Mouse (Mus musculus) right cerebral cortex, adult 18-20 months (tissue): Measurements from ENCODE around the gene Crot.
"Not testable (repeated sequence)": the region's sequence is repeated elsewhere in the genome, so short reads cannot be mapped to it uniquely, and the experiment has no call there.

Experiments used
- DNase-seq: peaks from one replicate; pipeline ENCODE4 v3.0.0; 2022; ENCODE audit warnings: mixed read lengths

Crot gene

GRCm38 (mm10) chr5:8995966-8996685 is 998 bp downstream of the Crot start:
- no peak for DNase-seq

GRCm38 (mm10) chr5:8991626-8992025 is 5.5 kb downstream of the Crot start:
- no peak for DNase-seq

DNA sequence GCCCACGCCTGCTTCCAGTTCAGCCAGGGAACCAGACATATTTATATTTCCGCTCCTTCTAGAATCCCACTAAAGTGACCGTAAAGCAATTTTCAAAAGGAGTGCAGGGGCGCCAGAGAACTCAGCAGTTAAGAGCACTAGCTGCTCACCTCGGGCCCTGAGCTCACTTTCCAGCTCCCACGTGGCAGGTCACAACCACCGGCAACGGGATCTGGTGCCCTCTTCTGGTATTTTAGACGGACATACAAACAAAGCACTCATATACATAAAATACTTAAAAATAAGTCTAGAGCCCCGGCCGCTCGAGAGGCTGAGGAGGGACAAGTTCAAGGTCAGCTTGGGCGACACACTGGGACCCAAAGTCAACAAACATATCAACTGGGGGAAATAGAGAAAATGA is 6.6 kb downstream of the Crot start:
- no peak for DNase-seq

DNA sequence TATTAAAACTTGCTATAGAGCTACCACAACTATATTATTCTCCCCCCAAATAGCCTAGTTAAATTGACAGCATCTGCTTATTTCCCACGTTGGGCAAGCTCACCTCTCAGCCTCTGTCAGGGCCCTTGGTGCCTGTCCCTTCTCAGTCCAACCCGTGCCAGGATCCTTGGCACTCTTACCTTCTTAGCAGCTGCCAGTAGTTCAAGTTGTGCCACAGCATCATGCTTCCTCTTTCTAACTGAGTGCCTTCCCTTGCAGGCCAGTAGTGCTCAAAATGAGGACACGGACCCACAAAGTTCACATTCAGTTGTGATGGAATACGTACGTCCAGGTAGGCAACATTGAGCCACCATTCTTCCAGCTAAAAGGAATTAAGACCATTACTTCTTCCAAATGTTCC is 9.2 kb downstream of the Crot start:
- no peak for DNase-seq

DNA sequence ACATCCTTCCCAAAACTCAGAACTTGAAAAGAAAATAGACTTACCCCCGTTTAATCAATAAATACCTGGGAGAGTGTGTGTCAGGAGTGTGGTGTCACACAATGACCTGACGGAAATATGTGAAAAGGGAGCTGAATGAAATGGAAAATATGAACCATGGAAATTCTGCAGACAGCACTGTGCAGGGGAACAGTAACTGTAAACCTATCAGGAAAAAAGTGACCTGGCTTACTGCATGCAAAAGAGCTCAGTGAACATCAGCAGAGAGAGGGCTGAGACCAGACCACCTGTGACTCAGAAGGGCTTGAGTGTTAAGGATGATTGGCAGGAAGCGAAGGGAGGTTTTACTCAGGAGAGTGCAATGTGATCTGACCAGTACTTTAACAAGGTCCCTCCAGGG is 11.7 kb downstream of the Crot start:
- no peak for DNase-seq

DNA sequence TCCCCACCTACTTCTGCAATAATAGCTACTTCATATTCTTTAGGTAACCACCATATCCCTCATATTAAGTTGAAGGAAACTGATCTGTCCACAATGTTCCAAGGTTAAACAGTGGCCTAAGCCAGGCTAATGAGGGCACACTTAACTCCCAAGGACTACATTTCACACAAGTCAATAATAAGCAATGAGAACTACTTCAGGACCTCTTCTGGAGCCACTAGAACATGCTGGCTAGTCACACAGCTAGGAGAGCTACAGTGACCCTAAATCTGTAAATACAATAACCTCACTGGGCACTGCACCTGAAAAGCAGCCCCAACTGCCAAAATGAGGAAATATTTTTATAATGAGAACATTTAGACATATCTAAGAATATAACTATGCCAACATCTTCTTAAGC is 22.4 kb downstream of the Crot start:
- DNase-seq, result no peak

DNA sequence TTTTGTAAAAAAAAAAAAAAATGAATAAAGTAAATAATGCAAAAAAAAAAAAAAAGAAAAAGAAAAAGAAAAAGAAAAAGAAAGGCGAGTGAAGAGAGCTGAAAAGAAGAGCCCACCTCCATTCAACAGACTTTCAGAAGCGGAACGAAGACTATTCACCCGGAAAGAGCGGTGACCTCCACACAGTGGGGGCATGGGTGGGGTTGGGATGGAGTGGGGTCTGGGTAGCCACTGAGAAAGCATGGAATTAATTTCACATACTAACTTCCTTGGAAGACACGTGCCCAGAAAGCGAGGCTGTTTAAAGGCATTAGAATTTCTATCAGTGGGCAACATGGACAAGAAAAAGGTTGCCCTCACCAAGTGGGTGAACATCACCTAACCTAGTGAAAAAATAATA is 24.8 kb downstream of the Crot start:
- DNase-seq, result no peak

DNA sequence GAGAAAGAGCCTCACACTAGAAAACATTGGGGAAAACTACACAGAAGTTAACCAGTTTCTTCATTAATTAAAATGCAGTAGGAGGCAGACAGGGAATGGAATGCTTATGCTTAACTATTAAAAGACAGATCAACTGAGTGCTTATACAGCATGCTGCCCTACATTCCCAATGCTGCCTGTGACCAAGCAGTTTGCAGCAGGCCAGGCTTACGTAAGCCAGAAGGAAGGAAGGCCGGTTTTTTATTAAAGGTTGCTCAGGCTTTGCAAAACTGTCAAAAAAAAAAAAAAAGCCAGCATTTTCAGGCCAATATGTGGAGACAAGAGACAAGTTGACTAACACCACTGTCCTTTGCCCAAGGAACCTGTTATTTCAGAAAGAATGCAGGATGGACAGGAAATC is 26.4 kb downstream of the Crot start:
- no peak for DNase-seq

GRCm38 (mm10) chr5:8964487-8964886 is 32.6 kb downstream of the Crot start:
- no peak for DNase-seq

DNA sequence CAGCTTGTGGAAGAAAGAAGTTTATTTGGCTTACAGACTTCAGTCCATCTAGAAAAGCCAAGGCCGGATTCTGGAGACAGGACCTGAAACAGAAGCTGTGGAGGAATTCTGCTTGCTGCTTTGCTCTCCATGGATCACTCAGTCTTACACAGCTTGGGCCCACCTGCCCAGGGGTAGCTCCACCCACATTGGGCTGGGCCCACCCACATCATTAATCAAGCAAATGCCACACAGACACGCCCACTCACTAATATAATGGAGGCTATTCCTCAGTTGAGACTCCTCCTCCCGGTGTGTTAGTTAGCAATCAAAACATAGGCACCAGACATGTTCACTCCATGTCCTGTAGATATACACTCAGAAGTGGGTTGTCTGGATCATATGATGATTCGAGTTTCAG is 36.6 kb downstream of the Crot start:
- no peak for DNase-seq

DNA sequence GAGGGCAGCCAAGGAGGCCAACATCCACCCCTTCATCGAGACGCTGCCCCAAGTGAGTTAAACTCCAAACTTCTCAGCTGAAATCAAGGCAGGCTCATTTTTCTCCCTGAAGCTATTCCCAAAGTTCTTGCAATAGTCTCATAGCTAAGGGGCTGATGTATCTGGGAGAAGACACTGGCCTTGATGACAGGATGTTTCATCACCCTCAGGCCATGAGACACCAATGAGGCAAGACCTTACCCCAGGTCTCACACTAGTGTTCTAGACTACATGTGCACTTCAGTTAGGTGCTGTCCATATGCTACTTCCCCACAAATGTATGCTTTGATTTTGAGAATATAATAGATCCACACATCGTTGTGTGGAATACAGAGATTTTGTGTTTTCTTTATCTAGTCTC is 41.6 kb downstream of the Crot start:
- no peak for DNase-seq

- DNase-seq, result no peak
These were observed 43.5 kb downstream of the Crot start for GRCm38 (mm10) chr5:8953660-8954059.

DNA sequence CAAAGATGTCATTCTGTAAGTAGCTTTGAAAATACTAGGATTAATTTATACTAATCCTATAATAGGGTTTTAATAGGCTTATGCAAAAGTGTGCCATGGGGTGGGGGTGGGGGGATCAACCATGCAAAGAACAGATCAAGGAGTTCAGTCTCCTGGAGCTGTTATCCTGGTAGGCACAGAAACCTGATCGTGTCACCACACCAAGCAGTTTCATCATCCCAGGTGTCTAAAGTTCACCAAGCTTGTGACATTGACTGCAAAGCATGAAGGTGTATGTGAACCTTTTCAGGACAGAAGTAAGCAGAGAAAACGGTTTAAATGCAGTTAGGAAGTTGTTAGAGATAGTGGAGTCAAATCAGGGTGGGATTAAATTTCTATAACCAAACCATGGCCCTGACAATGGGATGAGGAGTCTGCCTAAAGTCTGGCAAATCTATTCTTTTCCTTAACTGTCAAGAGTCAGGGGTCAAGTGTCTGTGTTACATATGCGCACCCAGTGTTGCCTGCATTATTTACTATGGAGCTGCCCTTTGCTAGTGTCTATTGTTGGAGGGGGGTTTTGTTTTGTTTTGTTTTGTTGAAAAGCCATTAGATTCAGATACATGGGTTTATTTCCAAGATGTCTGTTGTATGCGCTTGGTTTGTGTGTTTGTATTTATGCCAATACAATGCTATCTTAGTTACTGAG is 49.6 kb downstream of the Crot start:
- no peak for DNase-seq

- DNase-seq, result no peak
These were observed 53.3 kb downstream of the Crot start for GRCm38 (mm10) chr5:8943836-8944235.

- not testable (repeated sequence) for DNase-seq
These were observed 55.9 kb downstream of the Crot start for GRCm38 (mm10) chr5:8941266-8941665.

- DNase-seq, result no peak
These were observed 59.2 kb downstream of the Crot start for GRCm38 (mm10) chr5:8937965-8938364.

GRCm38 (mm10) chr5:8928440-8928839 is 68.7 kb downstream of the Crot start:
- no peak for DNase-seq

DNA sequence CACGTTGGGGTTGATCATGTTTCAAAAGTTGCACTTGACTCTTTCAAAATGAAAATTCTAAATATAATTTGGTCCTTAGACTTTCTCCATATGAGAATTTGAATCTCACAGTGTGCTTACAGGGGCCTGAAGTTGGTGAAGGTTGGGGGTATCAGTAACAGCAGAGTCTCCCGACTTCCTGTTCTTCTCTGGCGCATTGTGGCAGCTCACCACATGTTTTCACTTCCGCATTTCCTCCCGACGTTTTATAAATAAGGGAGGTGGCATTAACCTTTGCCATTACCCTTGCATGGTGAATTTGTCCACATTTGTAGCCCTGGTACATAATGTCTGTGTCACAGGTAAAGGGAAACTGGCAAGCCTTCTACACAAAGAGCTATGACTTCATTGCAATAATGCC is 80.1 kb downstream of the Crot start:
- DNase-seq, result no peak

DNA sequence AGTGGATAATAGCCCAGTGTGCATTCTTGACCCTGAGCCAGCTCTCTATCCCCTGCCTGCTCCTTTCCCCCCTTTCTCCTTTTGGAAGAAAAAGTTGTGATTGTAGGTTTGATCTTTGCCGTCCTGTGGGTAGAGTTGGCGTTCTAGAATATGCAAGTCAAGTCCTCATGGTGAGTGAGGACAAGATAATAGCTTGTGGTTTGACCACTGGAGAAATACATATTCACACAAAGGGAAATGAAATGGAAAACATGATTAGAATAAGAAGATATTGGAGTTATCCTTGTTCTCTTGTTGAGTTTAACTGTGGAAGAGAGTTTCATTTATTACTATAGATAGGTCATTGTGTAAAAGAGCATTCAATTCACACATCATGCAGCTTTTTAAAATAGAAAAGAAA is 80.7 kb downstream of the Crot start:
- DNase-seq, result no peak
